Mouse (Mus musculus) megakaryocyte progenitor cell, adult 5-6 weeks (primary cell): ENCODE data around the gene 4930564D02Rik. TPM values are rescaled to one million over a fixed set of nuclear protein-coding genes. Genes with fewer than 3 reads are reported as not detected.

Experiments
- ATAC-seq: replicated peaks from 2 replicates; pipeline ENCODE4 v1.8.0; 2016; ENCODE audit warnings: mild to moderate bottlenecking, moderate TSS enrichment, inconsistent platforms; ENCODE audit not compliant: poor library complexity
- total RNA-seq, 2 experiments: library from RNA; stranded (forward) in 1 of 2; stranded (reverse) in 1 of 2; fragments of 157-497, 149-512 nt in 1 of 2; fragments of 200-1000 nt in 1 of 2; gene quantifications; 2 replicates each; pipeline versions ENCODE4 v1.2.3 to v1.2.4; 2015 to 2017

4930564D02Rik gene
- total RNA-seq, 2 experiments from 2014 or later = not detected

DNA sequence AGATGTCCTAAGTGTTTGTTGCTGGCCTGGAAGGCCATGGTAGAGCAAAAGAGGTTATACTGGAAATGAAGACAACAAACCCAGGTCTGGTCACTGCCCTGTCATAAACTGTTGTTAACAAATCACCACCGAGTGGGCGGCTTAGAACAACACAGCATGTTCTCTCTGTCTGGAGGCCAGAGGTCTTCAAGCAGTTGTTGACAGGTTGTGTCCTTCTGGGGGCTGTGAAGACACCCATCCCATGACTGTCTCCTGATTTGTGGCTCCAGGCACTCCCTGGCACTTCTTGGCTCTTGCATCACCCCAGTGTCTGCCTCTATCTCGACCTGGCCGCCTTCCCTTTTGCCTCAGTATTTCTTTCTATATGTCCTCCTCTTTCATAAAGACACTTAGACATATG is 11.0 kb upstream of the 4930564D02Rik start:
- ATAC-seq = no peak

DNA sequence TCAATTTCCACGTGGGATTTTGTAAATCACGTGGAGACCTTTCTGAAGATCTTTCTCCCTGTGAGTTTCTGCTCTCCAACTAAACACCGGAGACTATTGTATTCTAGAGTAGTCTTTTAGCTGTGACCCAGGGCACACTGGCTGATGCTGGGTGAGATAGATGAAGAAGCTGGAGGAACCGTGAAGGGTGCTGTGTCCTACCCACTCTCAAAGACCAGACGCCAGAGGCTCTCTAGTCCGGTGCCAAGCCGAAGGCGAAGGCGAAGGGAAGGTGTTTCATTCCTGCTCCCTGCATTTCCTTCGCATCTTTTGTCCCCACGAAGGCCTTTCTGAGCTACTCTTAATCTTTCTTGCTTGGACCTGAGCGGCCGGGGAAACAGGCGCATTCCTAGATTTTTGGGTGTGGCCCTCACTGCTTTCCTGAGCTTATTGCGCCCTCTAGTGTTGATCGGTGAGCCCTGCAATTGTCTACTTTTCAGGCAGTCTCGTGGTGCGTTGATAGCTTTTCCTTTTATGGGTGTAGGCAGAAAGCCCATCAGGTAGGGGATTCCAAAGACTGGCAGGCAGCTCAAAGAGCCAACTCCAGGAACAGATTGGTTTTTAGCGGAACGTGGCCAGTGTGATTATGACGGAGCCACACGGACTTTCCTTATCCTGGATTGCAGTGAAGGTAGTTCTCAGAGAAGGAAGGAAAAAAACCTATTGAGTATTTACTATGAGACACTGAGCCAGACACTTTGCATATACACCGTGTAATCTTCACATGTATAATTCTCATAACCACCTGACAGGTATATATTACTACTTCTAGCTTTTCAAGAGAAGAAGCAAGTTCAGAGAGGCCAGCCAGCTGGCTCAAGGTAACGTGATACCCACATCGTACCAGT is 7.8 kb upstream of the 4930564D02Rik start:
- peak; percentile 91 for ATAC-seq

DNA sequence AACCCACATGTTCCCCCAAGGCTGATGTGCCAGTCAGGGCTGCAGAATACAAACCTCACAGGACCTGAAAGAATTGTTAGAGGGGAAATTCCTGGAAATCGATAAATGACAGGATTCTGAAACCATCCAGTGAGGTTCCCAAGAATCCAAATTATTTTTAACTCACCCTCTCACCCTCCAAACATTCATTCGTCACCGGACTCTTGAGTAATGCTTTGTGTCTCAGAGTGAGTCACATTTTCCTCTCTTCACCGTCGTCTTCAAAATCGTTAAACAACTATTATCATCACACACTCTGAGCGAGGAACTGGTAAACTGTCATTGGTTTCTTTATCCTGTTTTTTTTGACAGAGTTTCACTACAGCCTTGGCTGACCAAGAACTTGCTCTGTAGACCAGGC is 6.7 kb upstream of the 4930564D02Rik start:
- ATAC-seq = no peak

DNA sequence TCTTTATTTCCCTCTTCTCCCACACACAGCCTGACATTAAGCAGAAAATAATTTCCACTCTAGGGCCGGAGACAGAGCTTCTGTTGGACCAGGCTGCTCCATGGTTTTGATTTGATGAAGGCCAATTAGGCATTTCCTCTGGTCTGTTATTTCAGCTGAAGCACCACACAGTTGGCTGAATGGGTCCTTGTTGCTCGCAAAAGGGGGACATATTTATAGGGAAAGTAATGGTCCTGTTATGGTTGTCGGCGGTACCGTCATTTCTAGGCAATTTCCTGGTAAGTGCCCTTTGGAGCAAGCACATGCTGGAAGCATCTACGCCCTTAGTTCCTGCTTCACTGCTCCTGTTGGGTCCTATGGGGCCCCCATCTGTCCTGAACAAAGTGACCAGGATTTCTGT is 5.7 kb upstream of the 4930564D02Rik start:
- no peak for ATAC-seq

DNA sequence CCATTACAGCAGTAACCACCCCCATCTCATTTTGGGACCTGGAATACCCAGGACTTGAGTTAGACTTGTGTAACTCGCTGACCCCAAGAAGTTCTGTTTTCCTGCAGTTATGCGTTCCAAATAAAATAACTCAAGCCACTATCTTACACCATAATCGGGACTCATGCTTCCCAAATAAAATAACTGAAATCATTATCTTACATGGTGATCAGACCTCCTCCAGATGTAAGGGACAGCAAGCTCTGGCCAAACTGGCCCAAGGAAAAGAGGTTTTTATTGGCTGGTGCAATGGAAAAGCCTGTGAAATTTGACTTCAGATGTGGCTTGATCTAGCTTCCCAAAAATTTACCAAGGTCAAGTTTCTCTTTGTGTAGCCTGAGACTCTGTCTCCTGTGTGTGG is 5.1 kb upstream of the 4930564D02Rik start:
- no peak for ATAC-seq

DNA sequence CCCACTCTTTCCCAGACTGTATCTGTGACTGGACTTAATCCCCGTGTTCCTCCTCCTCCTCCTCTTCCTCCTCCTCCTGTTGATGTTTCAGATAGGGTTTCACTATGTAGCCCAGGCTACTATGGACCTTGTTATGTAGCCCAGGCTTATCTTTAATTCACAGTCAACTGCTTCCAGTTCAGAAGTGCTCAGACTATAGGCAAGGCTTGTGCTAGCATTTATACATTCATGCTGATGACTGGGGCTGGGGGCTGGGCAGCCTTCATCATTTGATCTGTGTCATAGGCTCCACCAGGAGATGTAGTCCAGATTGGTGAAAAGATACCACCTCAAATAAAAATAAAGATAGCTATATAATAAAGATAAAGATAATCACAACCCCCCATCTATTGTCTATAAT is 4.7 kb upstream of the 4930564D02Rik start:
- ATAC-seq = no peak

DNA sequence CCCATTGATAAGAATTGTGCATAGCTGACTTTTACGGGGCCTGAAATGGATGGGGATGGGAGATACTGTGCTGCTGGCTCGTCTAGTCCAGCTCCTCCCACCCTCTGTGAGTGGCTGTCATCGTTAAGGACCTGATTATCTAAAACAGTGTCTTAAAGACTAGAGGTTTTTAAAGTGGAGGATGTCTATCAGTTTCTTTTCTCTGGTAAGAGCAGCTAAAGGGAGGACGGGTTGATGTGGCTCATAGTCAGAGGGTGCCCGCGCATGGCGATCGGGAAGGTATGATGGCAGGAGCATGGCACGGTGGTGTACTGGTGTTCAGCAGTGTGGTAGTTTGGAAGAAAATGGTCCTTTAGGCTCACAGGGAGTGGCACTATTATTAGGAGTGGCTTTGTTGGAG is 4.0 kb upstream of the 4930564D02Rik start:
- no peak for ATAC-seq

DNA sequence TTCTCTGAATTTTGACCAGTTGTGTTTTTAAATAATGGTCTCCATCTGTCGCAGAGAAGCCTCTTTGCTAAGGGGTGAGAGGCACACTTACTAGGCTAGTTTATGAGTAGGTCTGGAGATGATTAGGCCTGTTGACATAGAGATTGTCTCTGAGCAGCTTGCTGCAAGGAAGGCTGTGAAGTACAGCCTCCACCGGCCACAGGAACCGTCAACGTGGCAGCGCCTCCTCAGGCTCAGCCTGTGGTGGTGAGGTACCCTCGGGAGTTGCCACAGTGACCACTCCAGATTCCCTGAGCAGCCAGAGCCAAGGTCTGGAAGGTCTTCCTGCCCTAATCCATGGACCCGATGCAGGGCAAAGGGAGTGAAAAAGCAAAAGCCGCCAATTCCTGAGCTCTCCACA is 3.9 kb downstream of the 4930564D02Rik start:
- ATAC-seq = no peak

DNA sequence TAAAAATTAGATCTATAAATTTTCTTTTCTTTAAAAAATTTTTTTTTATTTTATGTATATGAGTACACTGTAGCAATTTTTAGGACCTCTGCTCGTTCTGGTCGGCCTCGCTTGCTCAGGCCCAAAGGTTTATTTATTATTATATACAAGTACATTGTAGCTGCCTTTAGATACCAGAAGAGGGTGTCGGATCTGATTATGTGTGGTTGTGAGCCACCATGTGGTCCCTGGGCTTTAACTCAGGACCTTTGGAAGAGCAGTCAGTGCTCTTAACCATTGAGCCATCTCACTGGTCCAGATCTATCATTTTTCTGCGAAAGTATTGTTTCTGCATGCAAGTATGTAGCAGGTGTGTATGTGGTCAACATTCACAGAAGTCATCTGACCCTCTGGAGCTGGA is 4.6 kb downstream of the 4930564D02Rik start:
- ATAC-seq = no peak

DNA sequence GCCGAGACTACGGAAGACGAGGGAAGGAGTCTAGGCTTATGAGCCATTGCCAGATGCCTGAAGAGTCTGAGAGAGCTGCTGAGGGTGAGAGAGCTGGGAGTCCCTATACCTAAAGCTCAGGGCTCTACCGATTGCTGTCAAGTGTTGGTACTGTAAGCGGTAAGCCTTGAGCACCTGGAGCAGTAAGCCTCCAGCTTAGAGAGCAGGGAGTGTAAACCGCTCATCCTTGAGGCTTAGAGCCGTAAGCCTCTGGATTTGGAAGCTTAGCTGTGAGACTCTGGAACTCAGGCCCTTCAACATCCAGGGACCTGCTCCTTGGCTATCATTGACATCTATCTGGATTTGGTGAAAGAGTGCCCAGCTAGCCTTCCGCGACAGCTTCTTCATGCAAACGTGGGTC is 5.9 kb downstream of the 4930564D02Rik start:
- no peak for ATAC-seq

DNA sequence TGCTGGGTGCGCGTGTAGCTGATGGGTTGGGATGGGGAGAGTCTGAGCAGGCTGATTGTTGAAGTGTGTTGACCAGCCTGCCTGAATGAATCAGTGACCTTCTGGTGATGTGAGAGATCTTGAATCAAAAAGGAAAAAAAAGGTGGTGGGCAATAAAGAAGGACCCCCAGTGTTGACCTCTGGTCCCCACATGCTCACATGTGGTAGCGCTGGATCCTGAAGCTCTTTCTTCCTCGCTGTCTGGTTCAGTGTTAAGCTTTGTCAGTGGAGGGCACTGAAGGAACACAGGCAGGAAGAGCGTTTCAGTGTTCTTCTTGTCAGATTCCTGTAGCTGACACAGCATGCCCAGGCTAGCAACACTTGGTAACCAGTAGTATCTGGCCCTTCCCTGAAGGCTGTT is 9.2 kb downstream of the 4930564D02Rik start:
- no peak for ATAC-seq

DNA sequence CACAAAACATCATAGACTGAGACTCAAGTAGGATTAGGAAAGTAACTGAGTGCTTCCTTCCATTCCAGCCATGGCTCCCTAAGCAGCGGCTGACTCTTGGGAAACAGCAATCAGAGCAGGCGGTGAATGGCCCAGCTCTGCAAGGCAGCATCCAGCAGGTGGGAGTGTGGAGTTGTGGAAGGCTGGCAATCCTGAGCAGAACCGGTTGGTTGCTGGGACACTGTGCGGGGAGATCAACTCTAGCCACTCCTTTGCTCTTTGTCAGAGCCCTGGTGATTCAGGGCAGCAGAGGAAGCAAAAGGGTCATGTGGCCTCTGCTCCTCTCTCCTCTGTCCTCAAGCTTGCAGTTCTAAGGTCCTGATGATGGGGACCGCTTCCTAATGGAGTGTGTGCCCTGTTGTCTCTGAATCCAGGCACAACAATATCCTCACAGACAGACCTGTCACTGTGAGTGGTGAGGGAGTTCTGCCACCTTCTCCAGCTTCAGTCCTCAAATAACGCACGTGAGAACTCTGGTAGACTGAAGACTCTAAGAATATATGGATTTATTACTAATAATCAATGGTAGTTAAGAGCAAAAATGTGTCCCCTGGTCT is 11.7 kb downstream of the 4930564D02Rik start:
- ATAC-seq = peak; percentile 50

DNA sequence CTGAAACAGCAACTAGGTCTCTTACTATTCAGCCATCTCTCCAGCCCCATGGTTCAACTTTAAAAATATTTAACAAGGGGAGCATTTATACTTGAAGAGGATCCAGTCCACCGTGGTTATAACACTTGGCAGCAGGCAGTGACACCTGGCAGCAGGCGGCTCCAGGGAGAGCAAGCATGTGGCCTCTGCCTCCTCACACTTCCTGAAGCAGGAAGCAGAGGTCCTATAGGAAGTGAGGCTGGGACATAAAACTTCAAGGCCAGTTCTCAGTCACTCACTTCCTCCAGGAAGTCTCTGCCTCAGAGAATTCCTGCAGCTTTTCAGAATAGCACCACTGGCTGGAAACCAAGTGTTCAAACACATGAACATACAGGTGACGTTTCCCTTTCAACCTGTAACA is 20.7 kb downstream of the 4930564D02Rik start:
- ATAC-seq = no peak

DNA sequence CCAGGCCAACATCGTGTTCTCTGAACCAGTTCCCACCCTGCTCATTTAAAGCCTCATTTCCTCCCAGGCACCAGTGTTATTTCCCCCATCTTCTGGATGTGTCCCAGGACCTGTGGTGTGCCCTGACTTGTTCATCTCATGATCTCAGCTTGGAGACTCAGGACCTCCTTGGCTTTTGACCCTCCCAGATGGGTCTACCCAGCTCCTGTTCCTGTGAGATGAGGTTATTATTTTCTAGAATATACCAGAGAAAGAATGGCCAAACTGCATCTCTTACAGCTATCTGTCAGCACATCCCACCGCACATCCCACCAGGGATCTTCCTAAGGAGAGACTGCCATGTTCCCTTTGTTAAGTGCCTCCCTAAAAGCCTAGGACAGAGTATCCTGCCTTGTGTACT is 22.0 kb downstream of the 4930564D02Rik start:
- no peak for ATAC-seq

DNA sequence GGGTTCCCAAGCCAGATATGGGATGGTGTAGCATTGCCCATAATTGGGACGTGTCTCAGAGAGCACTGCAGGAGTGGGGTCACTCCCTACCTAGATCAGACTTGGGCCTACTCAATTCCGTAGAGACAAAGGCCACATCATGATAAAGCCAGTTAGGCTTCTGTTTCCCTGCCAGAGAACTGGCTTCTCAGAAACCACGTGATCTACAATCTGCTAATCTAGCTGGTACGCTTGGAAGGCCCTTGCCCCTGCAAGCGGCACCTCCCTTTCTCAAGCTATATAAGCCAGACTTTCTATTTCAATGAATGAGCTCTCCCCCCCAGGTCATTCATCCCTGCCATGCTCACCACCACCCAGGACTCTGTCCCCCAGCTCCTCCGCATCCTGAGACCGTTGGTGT is 23.5 kb downstream of the 4930564D02Rik start:
- peak; percentile 57 for ATAC-seq

DNA sequence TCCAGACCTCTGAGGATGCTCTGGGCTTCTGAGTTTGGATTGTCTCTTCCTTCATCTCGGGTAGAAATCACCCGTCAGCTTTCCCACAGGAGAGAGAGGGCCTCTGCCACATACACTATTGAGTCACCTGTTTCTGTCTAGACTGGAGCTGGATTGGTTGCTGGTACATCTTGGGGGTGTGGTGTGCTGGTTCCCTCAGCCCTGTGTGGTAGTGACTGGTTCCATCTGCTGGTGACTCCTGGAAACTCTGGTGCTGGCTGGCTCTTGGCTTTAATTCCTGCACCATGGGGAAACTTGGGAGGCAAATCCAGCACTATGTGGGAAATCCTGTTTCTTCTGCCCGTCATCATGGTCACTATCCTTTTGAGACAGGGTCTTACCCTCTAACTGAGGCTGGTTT is 24.3 kb downstream of the 4930564D02Rik start:
- peak; percentile 91 for ATAC-seq

DNA sequence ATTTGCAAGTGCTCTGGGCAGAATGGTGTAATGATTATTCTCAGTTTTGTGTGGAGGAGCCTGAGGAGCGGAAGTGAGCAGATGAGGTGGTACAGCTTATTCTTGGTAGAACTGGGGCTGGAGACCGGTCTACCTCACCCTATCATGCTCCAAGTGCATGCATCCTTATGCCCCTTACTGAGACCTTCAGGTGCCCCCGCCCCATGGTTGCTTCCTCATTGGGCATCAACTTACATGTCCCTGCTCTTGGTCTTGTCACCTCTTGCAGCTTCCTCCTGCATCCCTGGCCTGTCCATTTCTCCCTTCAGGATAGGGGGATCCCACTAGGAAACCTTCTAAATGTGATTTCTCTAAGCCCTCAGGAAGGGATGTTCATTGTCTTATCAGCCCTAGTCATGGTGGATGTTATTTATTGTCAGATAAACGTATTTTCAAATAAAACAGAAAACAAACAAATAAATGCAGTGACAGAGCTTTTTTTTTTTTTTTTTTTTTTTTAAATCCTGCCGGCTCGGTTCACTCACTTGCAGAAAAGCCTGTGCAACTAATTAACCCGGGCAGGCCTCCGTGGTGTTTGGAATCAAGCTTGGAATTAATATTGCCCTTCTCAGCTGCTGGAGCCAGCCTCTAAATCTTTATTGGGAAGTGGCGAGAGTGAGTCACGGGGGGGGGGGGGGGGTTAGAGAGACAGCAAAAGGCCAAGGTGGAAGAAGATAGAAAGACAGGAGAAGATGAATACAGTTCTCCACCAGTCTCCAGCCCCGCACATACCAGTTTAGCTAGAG is 26.3 kb downstream of the 4930564D02Rik start:
- no peak for ATAC-seq

DNA sequence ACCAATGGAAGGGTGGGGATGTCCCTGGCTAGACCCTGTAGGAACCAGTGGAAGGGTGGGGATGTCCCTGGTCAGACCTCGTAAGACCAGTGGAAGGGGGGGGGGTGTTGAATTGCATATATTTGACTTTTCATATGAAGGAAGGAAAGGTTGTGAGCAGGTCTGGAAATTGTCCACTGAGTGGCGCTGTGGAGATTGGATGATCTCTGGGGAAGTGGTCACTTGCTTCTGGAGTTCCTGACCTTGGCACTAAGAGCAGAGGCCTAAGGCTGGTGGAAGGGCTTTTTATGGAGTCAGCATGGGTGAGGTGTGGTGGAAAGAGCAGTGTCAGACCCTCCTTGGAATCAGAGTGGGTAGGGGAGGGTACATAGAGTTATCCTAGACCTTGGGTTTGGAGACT is 27.8 kb downstream of the 4930564D02Rik start:
- ATAC-seq = peak; percentile 52

DNA sequence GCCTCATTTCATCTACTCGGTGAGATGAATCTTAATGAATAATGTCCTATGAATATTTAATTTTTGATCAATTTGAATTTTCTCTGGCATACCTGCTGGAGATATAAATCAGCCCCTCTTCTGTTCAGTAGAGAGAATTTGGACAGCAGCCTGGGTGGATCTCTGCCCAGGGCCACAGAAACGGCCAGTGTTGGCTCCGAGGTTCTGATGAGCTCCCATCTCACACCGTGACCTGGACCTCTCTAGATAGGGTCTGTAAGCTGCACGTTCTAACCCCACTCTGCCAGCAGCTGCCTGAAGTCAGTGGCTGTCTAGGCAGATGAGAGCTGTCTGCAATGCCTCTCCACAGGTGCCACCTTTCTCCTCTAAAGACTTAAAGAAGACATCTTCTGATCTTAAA is 28.4 kb downstream of the 4930564D02Rik start:
- ATAC-seq = no peak

DNA sequence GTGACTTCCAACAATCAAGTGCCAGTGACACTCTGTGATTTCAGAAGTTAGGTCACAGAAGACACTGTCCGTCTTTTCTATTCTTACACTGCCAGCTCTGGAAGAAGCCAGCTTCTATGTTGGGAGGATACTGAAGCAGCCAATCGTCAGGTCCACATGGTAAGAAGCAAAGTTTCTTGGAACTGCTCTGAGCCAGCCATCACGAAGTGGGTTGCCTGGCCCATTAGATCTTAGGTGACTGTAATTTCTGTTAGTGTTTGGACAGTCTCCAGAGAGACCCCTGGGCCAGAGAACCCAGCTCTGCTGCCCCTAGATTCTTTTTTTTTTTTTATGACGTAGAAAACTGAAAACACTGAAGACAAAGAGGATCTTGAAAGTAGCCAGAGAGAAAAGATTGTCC is 30.9 kb downstream of the 4930564D02Rik start:
- no peak for ATAC-seq

DNA sequence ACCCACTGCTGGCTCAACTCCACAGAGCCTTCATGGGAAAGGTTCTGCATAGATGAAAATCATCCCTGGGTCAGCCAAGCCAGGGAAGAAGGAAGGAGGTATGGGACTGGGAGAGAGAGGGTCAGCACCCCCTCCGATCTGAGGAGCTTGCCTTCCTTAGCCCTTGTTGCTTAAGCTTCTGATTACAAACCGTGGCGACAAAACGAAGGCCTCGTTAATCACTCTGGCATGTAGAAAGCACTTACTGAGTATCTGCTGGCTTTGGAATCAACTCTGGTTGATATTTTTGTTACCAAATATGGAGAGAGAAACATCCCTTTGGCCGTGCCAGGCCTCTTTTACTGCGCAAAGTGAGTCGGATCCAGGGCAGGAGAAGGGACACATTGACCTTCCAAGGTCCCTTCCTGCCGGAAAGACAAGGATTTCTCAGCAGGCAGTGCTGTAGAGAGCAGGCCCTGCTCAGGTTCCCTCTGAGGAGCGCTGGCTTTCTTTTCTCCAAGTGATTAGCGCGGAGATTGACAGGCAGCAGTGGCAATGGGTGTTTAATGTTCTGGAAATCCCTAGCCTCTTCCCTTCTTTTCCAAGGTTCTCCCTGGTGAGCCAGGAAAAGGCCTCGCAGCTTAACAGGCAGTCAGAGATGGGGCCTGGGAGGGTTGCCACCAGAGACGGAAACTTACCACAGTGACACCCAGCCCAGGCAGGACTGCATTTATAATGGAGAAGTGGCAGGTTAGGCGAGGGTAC is 33.1 kb downstream of the 4930564D02Rik start:
- ATAC-seq = no peak
